Mouse (Mus musculus) frontal cortex, adult (tissue): ENCODE measurements around the gene Ndrg2.

Experiments
- ATAC-seq: cut with Nextera tagmentation; 2 replicates; pipeline ENCODE4 v1.9.2; 2017; ENCODE audit warnings: mild to moderate bottlenecking, moderate library complexity, mixed read lengths; ENCODE audit not compliant: low TSS enrichment

Ndrg2 gene

GRCm38 (mm10) chr14:51913062-51913959, 647 bp downstream of the Ndrg2 start:
- ATAC-seq: peak; percentile 62

- 0 out of 2 replicates have a peak, but pooled peaks have one; percentile 0 for ATAC-seq
These were observed 1.4 kb downstream of the Ndrg2 start for GRCm38 (mm10) chr14:51912391-51913061.

- ATAC-seq: no peak
These were observed 2.7 kb downstream of the Ndrg2 start for GRCm38 (mm10) chr14:51911301-51911700.

- ATAC-seq: no peak
These were observed 7.9 kb downstream of the Ndrg2 start for GRCm38 (mm10) chr14:51906102-51906501.

- 0 out of 2 replicates have a peak, but pooled peaks have one; percentile 22 for ATAC-seq
These were observed 9.3 kb downstream of the Ndrg2 start for GRCm38 (mm10) chr14:51904706-51905105.

- no peak for ATAC-seq
These were observed 10.2 kb downstream of the Ndrg2 start for GRCm38 (mm10) chr14:51903782-51904181.

- ATAC-seq: peak; percentile 83
These were observed 10.9 kb downstream of the Ndrg2 start for GRCm38 (mm10) chr14:51902806-51903710.

GRCm38 (mm10) chr14:51899351-51899750, 14.6 kb downstream of the Ndrg2 start:
- ATAC-seq: no peak

GRCm38 (mm10) chr14:51896539-51897170, 17.3 kb downstream of the Ndrg2 start:
- peak; percentile 86 for ATAC-seq

GRCm38 (mm10) chr14:51896019-51896418, 17.9 kb downstream of the Ndrg2 start:
- ATAC-seq: no peak

GRCm38 (mm10) chr14:51895071-51895470, 18.9 kb downstream of the Ndrg2 start:
- no peak for ATAC-seq

GRCm38 (mm10) chr14:51893809-51894208, 20.1 kb downstream of the Ndrg2 start:
- ATAC-seq: no peak

GRCm38 (mm10) chr14:51893094-51893794, 20.7 kb downstream of the Ndrg2 start:
- ATAC-seq: no peak

GRCm38 (mm10) chr14:51892191-51892939, 21.6 kb downstream of the Ndrg2 start, which contains the start of gene Slc39a2:
Gene Slc39a2, plus strand, starts transcription at chr14:51892889.
- no peak for ATAC-seq

- ATAC-seq: no peak
These were observed 24.1 kb downstream of the Ndrg2 start for GRCm38 (mm10) chr14:51889833-51890232.

GRCm38 (mm10) chr14:51886051-51886450, 27.9 kb downstream of the Ndrg2 start:
- no peak for ATAC-seq

- peak; percentile 99 for ATAC-seq
These were observed 29.2 kb downstream of the Ndrg2 start, which contains the start of gene Mettl17 for GRCm38 (mm10) chr14:51884598-51885331. Gene Mettl17, plus strand, starts transcription at chr14:51884842.

GRCm38 (mm10) chr14:51884031-51884544, 29.9 kb downstream of the Ndrg2 start:
- no peak for ATAC-seq

- peak; percentile 51 for ATAC-seq
These were observed 30.4 kb downstream of the Ndrg2 start for GRCm38 (mm10) chr14:51883527-51884030.
